Mouse (Mus musculus) liver, postnatal 0 days (tissue): ENCODE results near the gene Mthfd1l.

Experiments
- CTCF ChIP-seq: sonication (generic); IDR thresholded peaks from 2 replicates; pipeline ENCODE4 v1.5.1; 2016; ENCODE audit warnings: antibody characterized with exemption, low read depth
- EP300 ChIP-seq: IDR thresholded peaks from 2 replicates; pipeline ENCODE4 v1.6.1; 2016; ENCODE audit warnings: antibody characterized with exemption, low read depth, mild to moderate bottlenecking

DNA sequence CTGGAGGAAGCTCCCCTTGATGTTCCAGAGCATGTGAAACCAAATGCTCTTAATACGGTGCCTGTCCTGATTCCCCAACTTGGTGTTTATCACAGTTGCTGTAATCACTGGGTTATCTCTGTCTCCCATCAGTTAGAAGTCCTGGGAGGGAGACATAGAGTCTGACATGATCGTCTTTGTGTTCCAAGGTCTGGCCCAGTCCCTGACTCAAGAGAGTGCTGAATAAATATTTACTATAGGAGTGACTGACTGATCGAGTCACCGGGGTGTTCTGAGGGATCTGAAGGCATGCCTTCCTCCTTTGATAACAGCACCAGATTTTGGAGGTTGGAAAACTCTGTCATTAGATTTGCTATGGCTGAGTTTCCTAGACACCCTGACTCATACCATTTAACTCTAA, 54.5 kb downstream of the Mthfd1l start:
- TF ChIP-seq CTCF (no peak), EP300 (no peak)
